Mouse (Mus musculus): ENCODE measurements around the gene Slc48a1. TPM values are rescaled to one million over a fixed set of nuclear protein-coding genes. Genes with fewer than 3 reads are reported as not detected.

Gene Slc48a1
- polyA plus RNA-seq, 1 experiment: 229 TPM

DNA sequence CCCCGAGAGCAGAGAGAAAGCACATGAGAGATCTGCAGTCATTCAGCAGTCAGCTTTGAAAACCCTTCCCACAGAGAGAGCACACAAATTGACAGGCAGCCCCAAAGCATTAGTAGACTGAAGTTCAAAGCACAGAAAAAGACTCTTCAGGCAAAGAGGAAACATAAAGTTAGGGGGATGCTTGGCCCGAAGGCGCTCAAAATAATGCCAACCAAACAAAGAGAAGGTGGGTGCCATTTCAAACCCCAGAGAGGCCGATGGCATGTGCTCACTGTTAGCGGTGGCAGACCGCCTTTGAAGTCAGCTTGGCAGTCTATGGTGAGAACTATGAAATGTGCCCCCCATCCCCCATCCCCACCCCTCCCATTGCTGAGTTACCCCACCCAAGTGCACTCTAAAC, 63.7 kb downstream of the Slc48a1 start:
- DNase-seq (ENCODE audit: low read depth): no peak

Other genes with a start within 250 kb of the Slc48a1 start
- 7.0 and 7.1 TPM in 2 replicates for gene Rpap3, start 72.7 kb upstream of the Slc48a1 start, polyA plus RNA-seq (2012; rRNA removed)
- gene Endou, start 47.2 kb upstream of the Slc48a1 start, polyA plus RNA-seq (2012; rRNA removed): 2.9 and 3.2 TPM in 2 replicates
- gene Rapgef3, start 10.5 kb upstream of the Slc48a1 start, polyA plus RNA-seq (2012; rRNA removed): 60.8 and 102 TPM in 2 replicates
- 87.1 and 89.1 TPM in 2 replicates for gene Hdac7, start 66.0 kb downstream of the Slc48a1 start, polyA plus RNA-seq (2012; rRNA removed)
- 2.2 and 2.6 TPM in 2 replicates for gene Vdr, start 132.1 kb downstream of the Slc48a1 start, polyA plus RNA-seq (2012; rRNA removed)
- 83.4 and 110 TPM in 2 replicates for gene Tmem106c, start 185.7 kb downstream of the Slc48a1 start, polyA plus RNA-seq (2012; rRNA removed)
- 0.04 and 0.23 TPM in 2 replicates for gene Col2a1, start 226.2 kb downstream of the Slc48a1 start, polyA plus RNA-seq (2012; rRNA removed)